Mouse (Mus musculus): Measurements from ENCODE around the gene Gcnt4.

DNA sequence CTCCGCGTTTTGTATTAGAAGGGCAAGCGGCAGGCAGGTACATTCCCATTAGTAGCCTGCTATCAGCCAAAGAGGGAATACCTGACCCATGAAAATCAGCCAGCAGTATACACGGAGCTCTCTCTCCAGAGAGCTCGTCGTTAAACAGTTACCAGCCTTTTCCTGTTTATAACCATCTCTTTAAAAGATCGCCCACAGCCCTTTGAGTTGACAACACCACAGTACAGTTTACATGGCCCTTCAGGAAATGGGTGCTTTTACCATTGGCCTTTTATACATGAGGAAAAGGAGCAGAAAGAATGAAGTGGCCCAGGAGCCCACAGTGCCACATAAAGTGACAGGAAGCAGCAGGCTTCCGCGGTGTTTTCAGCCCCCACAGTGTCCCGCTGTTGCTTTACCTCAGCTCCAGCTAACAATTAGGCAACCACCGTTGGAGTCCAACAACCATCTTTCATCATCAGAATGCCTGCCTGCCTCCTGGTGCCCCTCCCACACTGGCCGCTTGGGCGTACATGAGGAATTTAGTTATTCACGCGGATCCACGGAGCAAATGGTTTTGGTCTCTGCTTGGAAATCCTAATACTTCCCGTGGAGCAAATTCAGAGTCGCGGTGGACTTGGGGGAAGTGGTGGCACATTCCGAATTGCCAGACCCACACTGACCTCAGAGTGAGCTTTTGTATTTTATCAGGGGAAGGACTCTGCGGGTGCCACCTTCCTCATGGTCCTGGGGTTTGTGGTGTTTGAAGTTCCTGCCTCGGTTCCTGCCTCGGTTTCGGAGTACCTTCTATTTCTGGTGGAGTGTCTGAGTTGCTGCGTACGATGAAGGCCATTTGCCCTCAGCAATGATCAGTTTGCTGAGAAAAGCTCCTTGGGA is 59.0 kb downstream of the Gcnt4 start:
- no peak for TF ChIP-seq CTCF (IDR thresholded peaks at IDR 0.05; ENCODE audit: borderline replicate concordance, control insufficient read depth, extremely low read depth, insufficient read depth, low read length, poor library complexity)
- TF ChIP-seq POLR2A (IDR thresholded peaks at IDR 0.05; ENCODE audit: control insufficient read depth, extremely low read depth, insufficient read depth, low read length, poor library complexity): no peak

Measured in thymus, adult 2 months (tissue).